Comparison of ENCODE assay signal across 8 mouse cellular contexts in genomic region chr13:90136156-90136910, GRCm38 (mm10). TPM values are rescaled to one million over a fixed set of nuclear protein-coding genes. Genes with fewer than 3 reads are reported as not detected.
DNase-seq lines count a peak whose midpoint lies in the region; ATAC-seq lines count a peak whose summit lies in the region.

No protein-coding gene starts in this region.

- DNase-seq in layer of hippocampus, adult 11-12 months (ENCODE audit: low spot score): peak; percentile 54
- DNase-seq in layer of hippocampus, adult 9-10 months (ENCODE audit: low spot score): no peak
- DNase-seq in cerebellum, postnatal 10 days: peak; percentile 85 to 90
- peak; percentile 62 for DNase-seq in gastrocnemius, postnatal 10 days
- DNase-seq in left cerebral cortex, adult 9 months (ENCODE audit: low spot score in 2 of 2): peak; percentile 26 to 46
- DNase-seq in right cerebral cortex, postnatal 36 days (ENCODE audit: low spot score in 2 of 2): peak; percentile 20 to 23

- no peak for ATAC-seq in erythroid progenitor cell, adult 5-6 weeks (replicated peaks; ENCODE audit: low FRiP score, poor library complexity, severe bottlenecking)
- no peak for ATAC-seq in monocyte, adult 5-6 weeks (replicated peaks; ENCODE audit: insufficient number of reproducible peaks, low FRiP score, low TSS enrichment, poor library complexity, severe bottlenecking)

RNA-seq across cellular contexts. Expression of gene Xrcc4, which starts 46.9 kb away (rescaled TPM):
- 10 to 100 TPM in 1 of 2 experiments, 1 to 10 TPM in 1; 9.5 to 11.4 TPM for total RNA-seq in gastrocnemius, postnatal 10 days (2021)
- total RNA-seq in erythroid progenitor cell, adult 5-6 weeks (2015; ENCODE audit: low replicate concordance): 4.6 and 5.4 TPM in 2 replicates
- 4.1 and 8.1 TPM in 2 replicates for total RNA-seq in erythroid progenitor cell, adult 5-6 weeks (2017; ENCODE audit: low replicate concordance)
- 35.4 to 58.0 TPM (median 44.1 TPM) in 3 replicates for total RNA-seq in monocyte, adult 5-6 weeks (2017)

RNA-seq across cellular contexts. Expression of gene Tmem167, which starts 47.4 kb away (rescaled TPM):
- 10 to 100 TPM; 12.3 to 14.5 TPM for total RNA-seq in gastrocnemius, postnatal 10 days (2021)
- total RNA-seq in erythroid progenitor cell, adult 5-6 weeks (2015; ENCODE audit: low replicate concordance): 10.9 and 15.1 TPM in 2 replicates
- 10.1 and 12.7 TPM in 2 replicates for total RNA-seq in erythroid progenitor cell, adult 5-6 weeks (2017; ENCODE audit: low replicate concordance)
- total RNA-seq in monocyte, adult 5-6 weeks (2017): 21.1 to 32.2 TPM (median 25.0 TPM) in 3 replicates
